Mouse (Mus musculus): ENCODE data around the gene Sv2b. TPM values are rescaled to one million over a fixed set of nuclear protein-coding genes. Genes with fewer than 3 reads are reported as not detected.

Sv2b gene
- total RNA-seq, 2 experiments from 2014 or later: 0.43 to 0.45 TPM

DNA sequence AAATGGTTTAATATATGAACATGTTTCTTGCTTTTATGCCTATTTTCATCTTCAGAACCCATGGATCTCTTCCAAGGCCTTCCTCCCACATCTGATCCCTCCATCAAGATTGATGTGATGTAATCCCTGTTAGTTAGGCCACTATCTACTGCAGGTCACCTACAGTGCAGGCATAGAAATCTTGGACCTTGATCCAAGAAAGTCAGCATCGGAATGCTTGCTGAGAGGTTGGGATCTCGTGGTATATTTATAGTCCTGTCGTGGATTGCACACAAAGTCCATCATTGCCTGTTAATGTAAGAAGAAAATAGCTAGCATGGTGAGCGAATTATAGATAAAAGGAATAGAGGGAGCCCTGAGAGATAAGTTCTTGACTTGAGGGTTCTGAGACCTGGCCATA lies 223.6 kb downstream of the Sv2b start:
- intact Hi-C loops (cut with DNase I): no loop called here
- H3K4me3 ChIP-seq: no peak overlapping the region
- no peak overlapping the region for H3K27ac ChIP-seq
- DNase-seq: no peak
- no peak for TF ChIP-seq CTCF (IDR thresholded peaks at IDR 0.05)

DNA sequence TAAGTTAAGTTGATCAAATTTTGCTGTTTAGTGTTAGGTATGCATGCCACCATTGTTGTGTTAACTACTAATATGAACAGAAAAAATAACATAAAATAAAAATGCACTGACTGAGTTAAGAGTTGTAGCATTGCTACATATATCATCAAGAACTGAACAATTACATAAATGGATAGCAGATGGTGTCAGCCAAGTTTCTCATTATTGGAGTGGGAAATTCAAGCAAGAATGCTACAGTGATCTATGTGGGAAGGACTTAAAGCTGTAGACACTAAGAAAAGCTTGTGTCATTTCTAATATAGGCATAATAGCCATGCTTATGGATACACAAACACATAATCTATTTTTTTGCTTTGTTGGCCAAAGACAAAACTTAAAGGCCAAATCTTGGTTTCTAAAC lies 228.9 kb downstream of the Sv2b start:
- no peak for DNase-seq
- no peak for TF ChIP-seq CTCF (IDR thresholded peaks at IDR 0.05)
- Histone ChIP-seq H3K4me3 (no peak overlapping the region), H3K27ac (no peak overlapping the region)
- intact Hi-C loops (cut with DNase I): no loop called here

DNA sequence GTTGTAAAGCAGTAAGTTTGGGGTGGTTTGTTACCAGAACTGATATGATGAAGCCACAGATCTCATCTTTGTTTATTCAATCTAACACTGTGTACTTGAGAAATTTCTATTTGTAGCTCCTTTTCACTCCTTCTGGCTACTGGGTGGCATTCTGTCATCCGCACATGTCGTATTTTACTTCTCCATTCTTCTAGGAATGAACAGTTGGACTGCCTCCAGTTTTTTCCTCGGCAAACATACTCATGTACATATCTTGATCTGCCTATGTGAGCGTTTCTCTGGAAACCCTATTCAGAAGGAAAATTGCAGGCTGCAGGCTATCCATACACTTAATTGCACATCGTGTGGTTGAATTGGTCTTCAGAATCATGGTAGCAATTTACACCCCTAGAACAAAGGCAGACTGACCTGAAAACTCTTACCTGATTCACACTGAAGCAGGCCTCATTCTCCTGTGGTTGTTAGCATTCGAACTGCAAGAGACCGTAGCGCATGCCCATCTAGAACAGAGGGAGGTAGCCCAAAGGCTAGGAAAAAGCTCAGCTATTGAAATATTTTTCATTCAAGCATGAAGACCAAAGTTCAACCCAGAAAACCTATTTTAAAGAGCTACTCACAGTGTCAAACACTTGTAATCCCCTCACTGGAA lies 231.4 kb downstream of the Sv2b start:
- intact Hi-C loops (cut with DNase I): no loop called here
- no peak for DNase-seq
- TF ChIP-seq CTCF (IDR thresholded peaks at IDR 0.05): no peak
- Histone ChIP-seq H3K27ac (no peak overlapping the region), H3K4me3 (no peak overlapping the region)

Other genes with a start within 250 kb of the Sv2b start
- 10 to 100 TPM; 53.2 to 75.9 TPM for gene Akap13, start 146.3 kb upstream of the Sv2b start, total RNA-seq (2021)

Data from gastrocnemius, adult 2 months (tissue).